ENCODE assay signal across 34 mouse cellular contexts in genomic region chr3:138221116-138221515, GRCm38 (mm10). TPM values are rescaled to one million over a fixed set of nuclear protein-coding genes. Genes with fewer than 3 reads are reported as not detected.
"Had no signal": no experiment of that assay in that cellular context is flagged by ENCODE, and none has a peak within 500 bp of the region (broad histone marks: within the 10 kb centered on the region; RNA-seq: fewer than 3 reads in every experiment).

No protein-coding gene starts in this region.

- H3K4me2 ChIP-seq: forebrain, embryonic 15.5 days; heart, embryonic 12.5 days; hindbrain, embryonic 12.5 days; hindbrain, embryonic 15.5 days; intestine, embryonic 15.5 days; limb, embryonic 12.5 days had no signal

- H3K4me1 ChIP-seq: forebrain, embryonic 15.5 days; heart, embryonic 12.5 days; hindbrain, embryonic 15.5 days; intestine, embryonic 15.5 days had no signal

- H3K27ac ChIP-seq: forebrain, embryonic 15.5 days; heart, embryonic 10.5 days; hindbrain, embryonic 10.5 days; hindbrain, embryonic 12.5 days; hindbrain, embryonic 15.5 days; intestine, embryonic 15.5 days; layer of hippocampus, adult 2 months; left cerebral cortex, adult 2 months; limb, embryonic 10.5 days; limb, embryonic 12.5 days had no signal

- H3K4me3 ChIP-seq: forebrain, embryonic 15.5 days; heart, embryonic 10.5 days; heart, embryonic 12.5 days; hindbrain, embryonic 10.5 days; hindbrain, embryonic 12.5 days; hindbrain, embryonic 15.5 days; intestine, embryonic 15.5 days; layer of hippocampus, adult 2 months; left cerebral cortex, adult 2 months; limb, embryonic 10.5 days; limb, embryonic 12.5 days had no signal

- H3K36me3 ChIP-seq: forebrain, embryonic 15.5 days; heart, embryonic 10.5 days; heart, embryonic 12.5 days; hindbrain, embryonic 10.5 days; hindbrain, embryonic 12.5 days; hindbrain, embryonic 15.5 days; intestine, embryonic 15.5 days; limb, embryonic 10.5 days; limb, embryonic 12.5 days had no signal

- H3K27me3 ChIP-seq: forebrain, embryonic 15.5 days; heart, embryonic 12.5 days; hindbrain, embryonic 12.5 days; hindbrain, embryonic 15.5 days; intestine, embryonic 15.5 days; limb, embryonic 12.5 days had no signal

- H3K9me3 ChIP-seq: forebrain, embryonic 15.5 days; heart, embryonic 10.5 days; heart, embryonic 12.5 days; hindbrain, embryonic 10.5 days; hindbrain, embryonic 12.5 days; hindbrain, embryonic 15.5 days; intestine, embryonic 15.5 days; limb, embryonic 10.5 days; limb, embryonic 12.5 days had no signal

- ATAC-seq: forebrain, embryonic 15.5 days; forebrain, postnatal 0 days; inflammation-experienced regulatory T-cells, adult 6 months; intestine, embryonic 15.5 days; intestine, postnatal 0 days had no signal

- H3K9ac ChIP-seq: forebrain, embryonic 15.5 days; forebrain, postnatal 0 days; heart, embryonic 12.5 days; hindbrain, embryonic 12.5 days; hindbrain, embryonic 15.5 days; intestine, embryonic 15.5 days; limb, embryonic 12.5 days had no signal

- DNase-seq: forebrain, postnatal 0 days; gastrocnemius, postnatal 14 days; gastrocnemius, postnatal 36 days; heart, postnatal 10 days; heart, postnatal 4 days; kidney, adult 18-20 months; kidney, adult 8-10 months; kidney, postnatal 10 days; kidney, postnatal 25 days; kidney, postnatal 4 days; liver had no signal

RNA-seq across cellular contexts. Expression of gene Adh7, which starts 3.6 kb away (rescaled TPM):
- total RNA-seq: heart, postnatal 4 days had no signal
- polyA plus RNA-seq: heart, embryonic 12.5 days; heart, embryonic 14.5 days; inflammation-experienced regulatory T-cells, adult 6 months had no signal

RNA-seq across cellular contexts. Expression of gene 4930579F01Rik, which starts 27.5 kb away (rescaled TPM):
- total RNA-seq: forebrain, postnatal 0 days; gastrocnemius, adult 18-20 months; gastrocnemius, adult 8-10 months; gastrocnemius, postnatal 14 days; gastrocnemius, postnatal 36 days; heart, adult 8-10 months; heart, postnatal 10 days; heart, postnatal 25 days; heart, postnatal 4 days; layer of hippocampus, adult 2 months; layer of hippocampus, postnatal 10 days; layer of hippocampus, postnatal 25 days; left cerebral cortex, adult 2 months; left cerebral cortex, postnatal 14 days; left cerebral cortex, postnatal 36 days had no signal
- polyA plus RNA-seq: forebrain, embryonic 15.5 days; forebrain, postnatal 0 days; heart, embryonic 10.5 days; heart, embryonic 12.5 days; heart, embryonic 14.5 days; heart, embryonic 16.5 days; hindbrain, embryonic 10.5 days; hindbrain, embryonic 12.5 days; inflammation-experienced regulatory T-cells, adult 6 months; limb, embryonic 10.5 days; limb, embryonic 12.5 days had no signal
